Mouse (Mus musculus): ENCODE measurements at regions not wholly inside any gene's neighbourhood (a gene's known extent, or its start where the extent isn't known, plus 50 kb on each side); places are given as distances from the start of the nearest gene placed in this dataset.

DNA sequence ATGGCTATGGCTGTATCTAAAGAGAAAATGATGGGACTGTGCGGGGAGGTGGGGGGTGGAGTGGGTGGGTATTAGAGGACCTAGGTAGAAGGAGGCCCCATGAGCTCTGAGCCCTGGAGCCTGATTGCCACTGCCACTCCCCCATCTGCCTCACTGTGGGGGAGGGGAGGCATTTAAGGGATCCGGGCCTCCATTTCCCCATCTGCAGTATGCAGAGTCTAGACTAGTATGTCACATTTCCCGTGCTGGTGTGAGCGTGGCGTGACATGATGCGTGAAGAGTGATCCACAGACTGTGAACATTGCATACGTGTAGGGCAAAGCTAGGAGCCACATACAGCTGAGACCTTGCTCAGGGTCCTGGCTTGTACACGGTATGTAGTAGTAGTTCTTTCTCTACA lies 140.7 kb downstream of the Pja1 start:
- no peak for TF ChIP-seq POLR2A (IDR thresholded peaks at IDR 0.05; ENCODE audit: control insufficient read depth, extremely low read depth, insufficient read depth, low read length, poor library complexity)
- no peak for TF ChIP-seq CTCF (IDR thresholded peaks at IDR 0.05; ENCODE audit: borderline replicate concordance, control insufficient read depth, extremely low read depth, insufficient read depth, low read length, poor library complexity)
